Mouse (Mus musculus) bone marrow, adult 2 months (tissue): ENCODE data around the gene Synpo2l.

Experiments
- CTCF ChIP-seq: fragments of 200-500 bp; IDR thresholded peaks from 2 replicates; pipeline ENCODE4 v1.5.1; 2011; ENCODE audit warnings: low read length, control low read depth; ENCODE audit not compliant: control insufficient read depth, insufficient read depth
- POLR2A ChIP-seq: fragments of 200-500 bp; IDR thresholded peaks from 2 replicates; pipeline ENCODE4 v1.6.1; 2011; ENCODE audit warnings: low read depth, mild to moderate bottlenecking, control low read depth, low read length, borderline replicate concordance; ENCODE audit not compliant: control insufficient read depth

- TF ChIP-seq CTCF, result no peak
- no peak for TF ChIP-seq POLR2A
Measured at GRCm38 (mm10) chr14:20691772-20692171, 23.6 kb upstream of the Synpo2l start.
